Mouse (Mus musculus) midbrain, embryonic 15.5 days (tissue): Measurements from ENCODE around the gene Dap. TPM values are rescaled to one million over a fixed set of nuclear protein-coding genes. Genes with fewer than 3 reads are reported as not detected.

ENCODE experiments used
- ATAC-seq: fragments of 200-750 bp; cut with Nextera tagmentation; replicated peaks from 2 replicates; pipeline ENCODE4 v1.8.0; 2017; ENCODE audit warnings: moderate TSS enrichment
- H3K27ac ChIP-seq: fragments of 300-500 bp; sonication (generic); 2 replicates; pipeline ENCODE4 v1.5.1; 2015; ENCODE audit warnings: mild to moderate bottlenecking, inconsistent platforms
- H3K27me3 ChIP-seq: fragments of 300-500 bp; sonication (generic); replicated peaks from 2 replicates; pipeline ENCODE4 v1.6.1; 2015; ENCODE audit warnings: inconsistent platforms
- H3K36me3 ChIP-seq: fragments of 300-500 bp; sonication (generic); replicated peaks from 2 replicates; pipeline ENCODE4 v1.6.1; 2015; ENCODE audit warnings: inconsistent platforms
- H3K4me1 ChIP-seq: fragments of 300-500 bp; sonication (generic); 2 replicates; pipeline ENCODE4 v1.6.1; 2015; ENCODE audit warnings: inconsistent platforms
- H3K4me2 ChIP-seq: fragments of 300-500 bp; sonication (generic); 2 replicates; pipeline ENCODE4 v1.6.1; 2015; ENCODE audit warnings: inconsistent platforms, mild to moderate bottlenecking, moderate library complexity
- H3K4me3 ChIP-seq: fragments of 300-500 bp; sonication (generic); 2 replicates; pipeline ENCODE4 v1.5.1; 2015; ENCODE audit warnings: mild to moderate bottlenecking, inconsistent platforms
- H3K9ac ChIP-seq: fragments of 300-500 bp; sonication (generic); 2 replicates; pipeline ENCODE4 v1.6.1; 2015; ENCODE audit warnings: mild to moderate bottlenecking, inconsistent platforms
- H3K9me3 ChIP-seq: fragments of 300-500 bp; sonication (generic); 2 replicates; pipeline ENCODE4 v1.6.1; 2016; ENCODE audit warnings: inconsistent platforms
- WGBS: fragments of 180-500 bp; shearing (Covaris S2); methylation state at CpG from one replicate; pipeline ENCODE4 v1.1.7; 2015; ENCODE audit warnings: mixed read lengths; 5-methylcytosine and 5-hydroxymethylcytosine counted together
- polyA plus RNA-seq: library from polyadenylated mRNA; unstranded; fragments of >200 nt; fragmentation: Nextera tagmentation; extraction: Ambion mirVana; gene quantifications from 2 replicates; pipeline ENCODE4 v1.2.1, GENCODE M21; 2015

The Dap gene
- polyA plus RNA-seq, 1 experiment from 2014 or later = 24.8 TPM

DNA sequence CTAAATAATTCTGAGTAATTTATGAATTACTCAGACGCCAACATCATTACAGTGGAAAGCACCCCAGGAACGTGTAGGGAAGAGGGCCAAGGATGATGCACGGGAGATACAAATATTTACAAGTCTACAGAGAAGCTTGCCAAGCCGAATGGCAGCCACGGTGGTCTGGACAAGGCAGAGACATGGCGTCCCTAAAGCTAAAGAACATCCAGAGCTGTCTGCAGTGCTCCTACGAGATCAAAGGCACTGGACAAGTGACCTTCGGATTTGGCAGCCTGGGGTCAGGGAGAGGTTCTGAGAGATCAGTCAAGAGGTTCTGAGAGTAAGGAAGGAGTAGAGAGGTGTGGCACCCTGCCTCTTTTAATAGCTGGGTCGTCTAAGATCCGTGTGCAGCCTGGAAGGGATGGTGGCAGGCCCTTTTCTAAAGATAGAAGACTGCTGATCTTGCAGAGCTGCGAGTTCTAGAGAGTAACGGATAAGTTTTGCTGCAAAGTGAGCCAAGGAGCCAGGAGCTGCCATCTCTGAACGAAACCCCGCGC lies 449 bp upstream of the Dap start:
- no peaks in the 10 kb centered on the region for H3K9me3 ChIP-seq
- peak; percentile 35 for ATAC-seq
- H3K4me1 ChIP-seq = peaks cover 18% of the 10 kb centered on the region
- H3K27me3 ChIP-seq = no peaks in the 10 kb centered on the region
- H3K36me3 ChIP-seq = no peaks in the 10 kb centered on the region
- H3K9ac ChIP-seq = peak overlapping the region; percentile 45
- H3K27ac ChIP-seq = peak overlapping the region; percentile 78
- H3K4me2 ChIP-seq = peak overlapping the region; percentile 61
- WGBS = 45% methylated on average over 15 of the region's 15 CpGs
- H3K4me3 ChIP-seq = peak overlapping the region; percentile 66

DNA sequence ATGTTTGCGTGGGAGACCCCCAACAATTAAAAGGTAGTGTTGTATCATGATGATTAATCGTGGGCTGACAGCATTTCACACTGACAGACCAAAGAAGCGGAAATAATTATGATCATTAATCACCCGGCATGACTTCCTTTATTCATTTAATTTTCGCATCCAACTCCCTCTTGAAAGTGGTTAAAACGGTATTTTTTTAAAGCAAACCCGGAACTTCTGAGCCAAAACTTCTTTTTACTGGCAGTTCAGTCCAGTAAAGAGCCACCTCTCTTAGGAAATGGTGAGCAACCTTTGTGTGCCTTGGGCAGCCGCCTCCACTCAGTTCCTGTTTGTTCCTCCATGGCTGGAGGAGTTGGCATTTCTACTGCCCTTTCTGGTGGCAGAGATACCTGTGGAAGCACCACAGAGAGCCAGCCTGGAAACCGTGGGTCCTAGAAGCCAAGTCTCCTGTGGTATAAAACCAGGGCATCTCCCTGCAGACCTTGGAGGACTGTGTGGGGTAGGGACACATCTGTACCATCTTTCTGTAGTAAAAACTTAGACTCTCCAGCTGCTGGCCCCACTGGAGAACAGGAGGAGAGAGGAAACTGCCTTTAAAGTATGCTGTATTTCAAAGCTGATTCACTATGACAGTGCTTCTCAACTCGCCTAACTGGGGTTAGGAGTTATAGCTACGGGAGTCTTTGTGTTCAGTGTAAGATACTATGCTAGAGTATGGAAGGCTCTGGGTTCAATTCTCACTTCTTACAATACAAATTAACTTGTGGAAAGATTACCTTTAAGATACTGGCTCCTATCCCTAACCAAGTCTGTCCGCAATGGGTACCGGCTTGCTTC lies 910 bp downstream of the Dap start:
- Histone ChIP-seq H3K36me3 (no peaks in the 10 kb centered on the region), H3K4me2 (peak overlapping the region; percentile 61), H3K27ac (peak overlapping the region; percentile 78), H3K9ac (peak overlapping the region; percentile 80), H3K9me3 (no peaks in the 10 kb centered on the region), H3K27me3 (no peaks in the 10 kb centered on the region), H3K4me3 (peak overlapping the region; percentile 66), H3K4me1 (peaks cover 18% of the 10 kb centered on the region)
- ATAC-seq = no peak
- WGBS = 39% methylated on average over 13 of the region's 13 CpGs

DNA sequence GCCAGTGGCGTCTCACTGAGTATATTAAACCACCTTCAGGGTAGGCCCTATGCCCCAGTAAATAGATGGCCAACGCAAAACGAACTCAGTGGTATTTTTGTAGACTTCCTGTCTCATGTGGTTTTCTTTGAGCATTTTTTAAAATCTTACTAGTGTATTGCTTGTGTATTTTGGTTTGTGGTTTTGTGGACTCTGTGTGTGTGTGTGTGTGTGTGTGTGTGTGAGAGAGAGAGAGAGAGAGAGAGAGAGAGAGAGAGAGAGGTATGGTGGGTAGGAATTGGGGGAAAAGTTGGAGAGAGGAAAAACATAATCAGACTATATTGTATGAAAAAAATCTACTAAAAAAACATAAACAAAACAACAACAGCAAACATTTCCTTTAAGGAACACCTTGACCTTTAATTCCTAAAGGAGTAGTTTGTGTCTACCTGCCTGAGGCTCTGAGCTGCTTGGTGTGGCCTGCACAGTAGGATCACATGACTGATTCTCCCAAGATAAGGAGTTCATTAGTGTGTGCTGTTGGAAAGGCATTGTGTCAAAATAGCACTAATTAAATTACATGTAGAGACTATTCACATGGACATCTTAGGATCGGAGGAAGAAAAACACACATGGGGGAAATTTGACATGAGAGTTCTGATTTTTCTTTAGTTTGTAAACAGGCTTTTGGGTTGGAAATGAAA lies 1.7 kb downstream of the Dap start:
- 88% methylated on average over 4 of the region's 4 CpGs for WGBS
- Histone ChIP-seq H3K4me3 (no peak overlapping the region), H3K27ac (no peak overlapping the region)

DNA sequence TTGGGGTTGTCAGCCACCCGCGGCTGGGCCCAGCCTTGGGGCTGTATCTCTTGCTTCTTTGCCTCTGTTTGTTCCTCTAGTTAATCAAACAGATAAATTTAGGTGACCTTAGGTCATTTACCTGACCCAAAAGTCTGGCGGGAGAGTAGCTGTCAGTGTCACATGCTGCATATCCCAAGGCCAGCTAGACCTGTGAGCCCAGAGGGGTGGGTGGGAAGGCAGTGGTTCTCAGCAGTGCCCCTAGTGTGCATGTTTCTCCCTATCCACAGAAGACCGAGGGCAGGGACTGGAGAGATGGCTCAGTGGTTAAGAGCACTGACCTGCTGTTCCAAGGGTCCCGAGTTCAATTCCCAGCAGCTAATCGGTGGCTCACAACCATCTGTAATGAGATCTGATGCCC lies 2.4 kb downstream of the Dap start:
- Histone ChIP-seq H3K36me3 (no peaks in the 10 kb centered on the region), H3K4me1 (peaks cover 18% of the 10 kb centered on the region), H3K27ac (no peak overlapping the region), H3K9ac (no peak overlapping the region), H3K9me3 (no peaks in the 10 kb centered on the region), H3K4me3 (no peak overlapping the region), H3K4me2 (no peak overlapping the region), H3K27me3 (no peaks in the 10 kb centered on the region)
- 82% methylated on average over 6 of the region's 6 CpGs for WGBS
- ATAC-seq = no peak

More for the DNA sequence above, 1.7 kb downstream of the Dap start:
- H3K4me1 ChIP-seq = peaks cover 18% of the 10 kb centered on the region
- H3K36me3 ChIP-seq = no peaks in the 10 kb centered on the region
- no peaks in the 10 kb centered on the region for H3K27me3 ChIP-seq
- no peaks in the 10 kb centered on the region for H3K9me3 ChIP-seq
- ATAC-seq = no peak
- H3K9ac ChIP-seq = no peak overlapping the region
- peak overlapping the region; percentile 61; the same call in 1 of the 2 replicates for H3K4me2 ChIP-seq

DNA sequence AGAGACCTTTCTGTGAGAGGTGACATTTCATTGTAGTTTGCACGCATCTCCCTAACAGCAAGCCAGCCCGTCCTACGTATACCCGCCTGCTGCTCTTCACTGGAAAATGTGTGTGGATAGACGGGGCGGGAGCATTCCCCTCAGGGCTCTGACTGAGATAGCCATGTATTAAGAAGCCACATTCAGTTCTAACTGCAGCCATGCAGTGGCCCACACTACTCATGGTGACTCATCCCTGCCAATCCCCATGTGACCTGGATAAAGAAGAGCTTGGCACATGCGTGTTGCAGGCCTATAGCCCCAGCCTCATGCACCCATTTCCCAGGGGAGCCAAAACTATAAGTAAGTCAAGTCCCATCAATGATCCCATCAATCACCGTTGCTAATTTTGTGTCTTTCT lies 3.7 kb downstream of the Dap start:
- Histone ChIP-seq H3K4me1 (peaks cover 18% of the 10 kb centered on the region), H3K27me3 (no peaks in the 10 kb centered on the region), H3K4me3 (no peak overlapping the region), H3K9me3 (no peaks in the 10 kb centered on the region), H3K9ac (no peak overlapping the region), H3K27ac (no peak overlapping the region), H3K36me3 (no peaks in the 10 kb centered on the region), H3K4me2 (no peak overlapping the region)
- 89% methylated on average over 8 of the region's 8 CpGs for WGBS
- no peak for ATAC-seq

DNA sequence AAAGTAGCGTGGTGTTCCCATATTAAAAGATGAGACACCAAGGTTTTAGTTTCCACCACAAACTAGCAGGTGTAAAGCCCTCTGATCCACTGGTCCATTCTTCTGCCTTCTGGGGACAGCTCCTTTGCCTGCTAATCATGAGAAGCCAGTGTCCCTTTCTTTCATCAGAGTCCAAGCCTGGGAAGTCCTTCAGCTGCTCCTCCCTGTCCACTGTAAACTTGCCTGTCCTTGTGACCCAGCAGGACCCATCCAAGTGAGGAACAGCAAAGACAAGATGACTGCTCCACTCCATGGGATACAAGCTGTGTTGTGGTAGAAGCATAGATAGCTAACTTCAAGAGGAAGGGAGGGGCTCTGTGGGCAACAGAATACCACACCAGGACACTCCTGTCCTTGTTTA lies 8.9 kb downstream of the Dap start:
- Histone ChIP-seq H3K27ac (no peak overlapping the region), H3K4me3 (no peak overlapping the region), H3K4me2 (no peak overlapping the region), H3K9me3 (no peaks in the 10 kb centered on the region), H3K36me3 (no peaks in the 10 kb centered on the region), H3K9ac (no peak overlapping the region), H3K4me1 (no peaks in the 10 kb centered on the region), H3K27me3 (no peaks in the 10 kb centered on the region)
- ATAC-seq = no peak
- WGBS = 86% methylated on average over 1 of the region's 1 CpGs

DNA sequence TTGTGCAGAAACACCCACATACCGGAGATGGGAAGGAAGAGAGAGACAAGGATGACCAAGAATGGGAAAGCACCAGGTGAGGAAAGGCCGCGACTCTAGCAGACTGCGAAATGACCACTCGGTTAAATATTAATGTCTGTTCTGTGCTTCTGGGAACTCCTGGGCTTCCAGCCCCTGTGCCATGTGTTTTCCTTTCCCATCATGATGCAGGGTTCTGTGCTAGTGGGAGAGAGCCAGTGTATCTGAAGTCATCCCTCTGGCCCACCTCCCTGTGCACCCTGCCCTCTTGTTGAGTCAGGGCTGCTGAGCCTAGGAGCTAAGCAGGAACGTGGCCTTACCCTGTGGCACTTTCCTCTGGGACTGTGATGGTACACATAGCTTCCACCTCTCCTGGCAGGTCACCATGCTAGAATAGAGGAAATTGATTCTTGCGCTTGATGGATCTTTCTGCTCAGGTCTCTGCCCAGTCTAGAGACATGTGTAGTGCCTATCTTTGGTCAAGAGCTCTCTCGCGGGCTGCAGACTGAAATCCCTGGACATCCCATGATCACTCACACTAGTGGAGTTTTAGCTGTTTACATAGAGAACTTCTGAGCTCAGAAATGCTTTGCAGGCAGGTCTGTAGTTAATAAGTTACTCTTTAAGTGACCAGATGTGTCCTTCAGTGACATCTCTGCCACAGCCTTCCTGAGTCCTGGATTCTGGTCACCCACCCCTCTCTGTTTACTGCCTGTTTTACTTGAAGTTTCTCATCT lies 11.9 kb downstream of the Dap start:
- Histone ChIP-seq H3K36me3 (no peaks in the 10 kb centered on the region), H3K4me3 (no peak overlapping the region), H3K9ac (no peak overlapping the region), H3K4me1 (no peaks in the 10 kb centered on the region), H3K27ac (no peak overlapping the region), H3K9me3 (no peaks in the 10 kb centered on the region), H3K4me2 (no peak overlapping the region), H3K27me3 (no peaks in the 10 kb centered on the region)
- ATAC-seq = no peak
- 94% methylated on average over 9 of the region's 9 CpGs for WGBS

DNA sequence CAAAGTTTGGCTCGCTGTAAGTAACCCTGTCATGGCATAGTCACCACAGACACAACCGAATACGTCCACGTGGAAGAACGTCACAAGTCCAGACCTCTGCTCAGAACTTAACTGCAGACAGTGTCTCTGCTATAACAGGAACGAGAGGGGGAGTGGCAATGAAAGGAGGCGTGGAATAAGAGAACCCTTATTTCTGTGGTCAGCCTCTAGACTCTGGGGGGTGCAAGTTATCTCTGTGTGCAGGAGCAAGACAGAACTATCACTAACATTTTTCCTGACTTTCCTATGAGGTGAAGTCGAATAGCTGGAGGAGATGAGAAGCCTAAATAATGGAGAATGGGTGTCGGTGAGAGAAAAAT lies 12.4 kb downstream of the Dap start:
- no peaks in the 10 kb centered on the region for H3K4me1 ChIP-seq
- 92% methylated on average over 9 of the region's 9 CpGs for WGBS
- no peaks in the 10 kb centered on the region for H3K9me3 ChIP-seq
- ATAC-seq = no peak
- H3K27me3 ChIP-seq = no peaks in the 10 kb centered on the region
- no peaks in the 10 kb centered on the region for H3K36me3 ChIP-seq
- H3K4me2 ChIP-seq = no peak overlapping the region
- H3K9ac ChIP-seq = no peak overlapping the region
- H3K27ac ChIP-seq = no peak overlapping the region
- H3K4me3 ChIP-seq = no peak overlapping the region

DNA sequence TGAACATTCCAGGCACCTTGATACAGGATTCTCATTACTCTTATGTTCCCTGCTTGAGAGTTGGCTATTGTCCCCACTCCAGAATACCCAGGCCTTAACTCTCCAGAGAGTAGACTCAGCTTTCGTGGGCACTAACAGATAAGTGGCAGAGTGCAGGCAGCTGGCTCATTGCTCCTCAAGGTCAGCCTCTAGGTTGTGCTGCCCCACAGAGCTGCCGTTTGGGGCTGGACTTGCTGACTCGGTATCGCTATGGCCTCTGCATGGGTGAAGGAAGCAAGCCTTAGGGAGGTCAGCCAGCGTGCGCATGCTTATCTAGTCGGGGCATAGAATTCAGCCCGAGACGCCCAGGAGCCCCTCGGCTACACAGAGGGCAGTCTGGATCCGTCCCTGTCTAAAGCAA lies 13.3 kb downstream of the Dap start:
- Histone ChIP-seq H3K4me3 (no peak overlapping the region), H3K27ac (no peak overlapping the region), H3K4me1 (no peaks in the 10 kb centered on the region), H3K9ac (no peak overlapping the region), H3K4me2 (no peak overlapping the region), H3K36me3 (no peaks in the 10 kb centered on the region), H3K9me3 (no peaks in the 10 kb centered on the region), H3K27me3 (no peaks in the 10 kb centered on the region)
- 85% methylated on average over 11 of the region's 11 CpGs for WGBS
- ATAC-seq = no peak

DNA sequence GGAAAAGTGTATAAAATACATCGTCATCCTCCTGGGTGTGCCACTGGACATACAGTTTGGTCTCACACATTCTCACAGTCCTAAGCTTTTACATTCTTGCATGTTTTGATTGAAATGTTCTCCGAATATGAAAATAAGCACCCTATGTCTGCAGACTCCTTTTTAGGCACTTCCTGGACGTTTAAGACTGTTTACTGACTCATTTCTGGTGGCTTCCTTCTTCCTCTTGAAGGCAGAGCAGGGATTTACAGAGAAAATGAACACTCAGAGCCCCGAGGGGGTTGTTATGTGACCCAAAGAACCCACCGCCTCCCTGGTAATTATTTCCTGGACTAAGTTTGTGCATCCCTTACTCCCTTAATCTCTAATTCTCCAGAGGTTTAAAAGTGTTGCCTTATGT lies 13.8 kb downstream of the Dap start:
- no peak for ATAC-seq
- no peaks in the 10 kb centered on the region for H3K27me3 ChIP-seq
- H3K9ac ChIP-seq = no peak overlapping the region
- H3K27ac ChIP-seq = no peak overlapping the region
- no peaks in the 10 kb centered on the region for H3K4me1 ChIP-seq
- no peak overlapping the region for H3K4me2 ChIP-seq
- H3K4me3 ChIP-seq = no peak overlapping the region
- H3K9me3 ChIP-seq = no peaks in the 10 kb centered on the region
- no peaks in the 10 kb centered on the region for H3K36me3 ChIP-seq
- WGBS = 75% methylated on average over 5 of the region's 5 CpGs

DNA sequence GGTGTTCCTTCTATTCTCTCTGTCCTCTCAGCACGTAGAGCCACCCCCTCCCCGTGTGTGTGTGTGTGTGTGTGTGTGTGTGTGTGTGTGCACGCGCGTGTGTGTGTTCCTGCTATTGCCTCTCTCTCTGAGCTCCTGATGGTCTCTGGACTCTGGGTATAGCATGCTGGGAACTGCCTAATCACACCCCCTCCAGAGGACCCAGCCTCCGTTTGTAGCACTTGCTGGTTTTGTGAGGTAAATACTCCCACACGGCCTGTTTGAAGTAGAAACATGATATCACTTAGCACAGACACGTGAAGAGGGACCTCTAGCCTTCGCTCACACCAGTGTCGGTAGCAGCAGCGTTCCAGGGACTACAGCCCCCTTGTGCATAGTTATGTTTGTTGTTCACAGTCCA lies 14.5 kb downstream of the Dap start:
- H3K4me1 ChIP-seq = no peaks in the 10 kb centered on the region
- H3K27ac ChIP-seq = no peak overlapping the region
- ATAC-seq = no peak
- no peak overlapping the region for H3K4me2 ChIP-seq
- no peaks in the 10 kb centered on the region for H3K36me3 ChIP-seq
- no peaks in the 10 kb centered on the region for H3K9me3 ChIP-seq
- WGBS = 85% methylated on average over 11 of the region's 11 CpGs
- no peaks in the 10 kb centered on the region for H3K27me3 ChIP-seq
- no peak overlapping the region for H3K9ac ChIP-seq
- no peak overlapping the region for H3K4me3 ChIP-seq

DNA sequence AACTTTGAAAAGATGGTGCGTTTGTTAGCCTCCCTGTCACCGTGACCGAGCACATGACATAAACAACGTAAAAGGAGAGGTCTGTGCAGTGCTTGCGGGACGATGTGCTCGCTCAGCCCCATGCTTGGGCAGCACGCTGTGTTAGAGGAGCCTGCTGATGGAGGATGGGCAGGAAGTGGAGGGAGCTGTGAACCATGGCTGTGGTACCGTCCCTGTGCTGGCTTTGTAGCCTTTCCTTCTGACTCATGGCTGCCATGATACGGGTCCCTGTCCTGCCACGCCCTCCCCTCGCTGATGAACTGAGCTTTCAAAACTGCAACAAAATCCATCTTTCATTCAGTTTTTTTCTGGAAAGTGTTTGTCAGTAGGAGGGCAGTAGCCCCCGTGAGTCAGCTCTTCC lies 15.6 kb downstream of the Dap start:
- H3K9me3 ChIP-seq = no peaks in the 10 kb centered on the region
- no peaks in the 10 kb centered on the region for H3K36me3 ChIP-seq
- H3K9ac ChIP-seq = no peak overlapping the region
- H3K27ac ChIP-seq = no peak overlapping the region
- ATAC-seq = 0 out of 2 replicates have a peak, but pooled peaks have one; percentile 39
- no peak overlapping the region for H3K4me2 ChIP-seq
- H3K4me1 ChIP-seq = no peaks in the 10 kb centered on the region
- H3K4me3 ChIP-seq = no peak overlapping the region
- whole genome bisulfite sequencing = 83% methylated on average over 13 of the region's 13 CpGs
- H3K27me3 ChIP-seq = no peaks in the 10 kb centered on the region
